Mouse (Mus musculus) spleen, postnatal 4 days (tissue): ENCODE data around the gene Herpud1.

Experiments
- DNase-seq, 2 experiments: peaks; one replicate each; pipeline ENCODE4 v3.0.0; 2022; ENCODE audit warnings: low spot score in 2 of 2

The Herpud1 gene

GRCm38 (mm10) chr8:94408443-94409080, 22.3 kb downstream of the Herpud1 start:
- no peak for DNase-seq

DNA sequence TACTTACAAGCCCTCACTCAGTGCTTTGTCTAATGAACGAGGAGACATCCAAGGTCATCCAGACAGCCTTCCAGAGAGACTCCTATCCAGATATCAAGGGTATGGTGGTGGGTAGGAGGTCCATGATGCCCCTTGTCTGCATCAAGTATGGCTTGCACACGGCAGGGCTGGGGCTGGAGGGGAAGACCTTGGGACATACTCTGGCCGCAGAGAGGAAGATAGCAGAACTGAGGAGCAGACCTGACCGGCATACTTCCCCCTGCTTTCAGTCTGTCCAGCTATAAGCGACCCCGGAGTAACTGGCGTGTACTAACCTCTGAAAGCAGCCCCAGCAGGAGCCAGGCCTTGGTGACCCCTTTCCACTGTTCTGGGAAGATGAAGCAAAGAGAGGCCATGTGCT, 23.3 kb downstream of the Herpud1 start:
- no peak for DNase-seq

GRCm38 (mm10) chr8:94412518-94412917, 26.3 kb downstream of the Herpud1 start:
- no peak for DNase-seq

GRCm38 (mm10) chr8:94413509-94413908, 27.3 kb downstream of the Herpud1 start:
- DNase-seq: no peak

DNA sequence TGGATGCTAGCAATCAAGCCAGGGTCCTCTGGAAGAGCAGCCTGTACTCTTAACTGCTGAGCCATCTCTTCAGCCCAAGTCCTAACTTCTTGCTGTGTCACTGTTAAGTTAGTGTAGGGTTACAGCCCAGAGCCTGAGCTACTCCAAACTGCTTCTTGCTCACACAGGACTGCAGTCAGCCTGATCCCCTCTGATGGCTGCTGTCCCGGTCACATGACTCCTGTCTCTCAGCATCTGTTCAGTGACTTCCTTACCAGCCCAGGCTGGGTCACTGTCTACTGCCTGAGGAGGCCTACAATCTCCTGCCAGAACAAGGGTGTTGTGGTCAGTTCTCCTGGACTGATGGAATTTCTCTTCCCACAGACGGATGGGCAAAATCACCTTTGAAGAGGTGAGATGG, 29.0 kb downstream of the Herpud1 start:
- no peak for DNase-seq

- no peak for DNase-seq
Measured at GRCm38 (mm10) chr8:94418017-94418416, 31.8 kb downstream of the Herpud1 start.

DNA sequence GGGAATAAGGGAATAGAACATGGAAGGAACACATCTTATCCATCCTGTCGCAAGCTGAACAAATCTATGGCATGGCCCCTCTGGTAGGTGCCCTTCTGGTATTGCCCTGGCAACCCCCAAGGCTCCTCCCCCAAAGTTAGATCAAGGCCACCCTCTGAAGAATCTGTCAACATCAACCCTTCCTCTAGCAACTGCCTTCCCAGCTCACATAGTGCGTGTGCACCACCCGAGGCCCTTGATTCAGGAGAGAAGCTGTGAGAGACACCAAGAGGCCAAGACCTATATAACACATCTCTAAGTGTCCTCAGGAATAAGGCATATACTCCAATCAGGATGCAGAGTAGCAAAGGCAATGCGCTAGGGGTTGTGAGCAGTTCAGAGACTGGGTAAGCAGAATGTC, 36.0 kb downstream of the Herpud1 start:
- no peak for DNase-seq

GRCm38 (mm10) chr8:94427953-94428352, 41.7 kb downstream of the Herpud1 start:
- no peak for DNase-seq

DNA sequence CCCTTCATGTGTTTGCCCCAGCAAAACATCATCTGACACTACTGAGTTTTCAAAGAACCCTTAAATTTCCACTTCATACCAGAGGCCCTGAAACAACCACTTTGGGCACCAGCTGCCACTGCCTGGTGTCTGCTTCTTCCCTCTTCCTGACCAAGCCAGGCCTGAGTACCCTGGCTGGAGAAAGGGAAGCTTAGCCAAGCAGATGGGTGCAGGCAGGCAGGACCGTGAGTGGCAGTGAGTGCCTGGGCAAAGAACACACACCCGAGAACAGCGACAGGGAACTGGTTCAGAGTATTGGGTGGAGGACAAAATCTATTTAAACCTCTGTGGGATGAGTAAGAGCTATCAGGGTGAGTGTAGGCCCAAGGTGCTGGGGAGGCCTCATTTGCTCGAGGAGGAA, 42.2 kb downstream of the Herpud1 start:
- DNase-seq: no peak

DNA sequence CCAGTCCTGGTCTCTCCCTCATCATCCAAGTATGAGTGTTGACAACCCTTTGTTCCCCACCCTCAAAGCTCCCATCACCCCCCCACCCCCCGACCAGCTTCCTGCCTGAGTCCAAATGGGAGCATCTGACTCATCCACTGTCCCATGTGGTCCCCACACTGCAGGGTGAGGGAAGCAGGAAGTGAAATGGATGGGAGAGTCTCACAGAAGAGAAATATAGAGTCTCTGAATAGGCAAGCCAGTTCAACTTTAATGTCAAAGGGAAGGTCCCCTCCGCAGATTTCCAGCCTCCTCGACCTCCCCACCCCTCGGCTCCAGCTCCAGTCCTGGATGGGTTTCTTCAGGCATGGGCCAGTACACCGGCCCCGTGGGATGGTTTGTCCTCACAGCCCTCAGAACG, 43.1 kb downstream of the Herpud1 start:
- no peak for DNase-seq

DNA sequence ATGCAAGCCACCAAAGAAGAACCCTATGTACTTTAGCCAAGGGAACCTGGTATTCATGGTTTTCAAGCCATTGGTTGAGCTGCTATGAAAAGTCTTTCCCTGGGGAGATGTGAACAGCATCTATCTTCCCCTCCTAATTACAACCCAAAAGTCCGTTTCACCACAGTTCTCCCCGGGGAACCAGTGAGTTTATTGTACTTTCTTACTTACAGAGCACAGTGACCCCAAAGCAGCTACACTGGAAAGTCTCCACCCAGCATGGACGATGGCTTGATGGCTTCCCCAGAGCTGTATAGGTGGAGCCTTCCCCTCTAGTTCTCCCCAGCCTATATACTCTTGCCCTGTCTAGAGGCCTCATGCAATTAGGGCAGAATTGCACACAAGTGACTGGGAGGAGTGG, 46.0 kb downstream of the Herpud1 start:
- no peak for DNase-seq

DNA sequence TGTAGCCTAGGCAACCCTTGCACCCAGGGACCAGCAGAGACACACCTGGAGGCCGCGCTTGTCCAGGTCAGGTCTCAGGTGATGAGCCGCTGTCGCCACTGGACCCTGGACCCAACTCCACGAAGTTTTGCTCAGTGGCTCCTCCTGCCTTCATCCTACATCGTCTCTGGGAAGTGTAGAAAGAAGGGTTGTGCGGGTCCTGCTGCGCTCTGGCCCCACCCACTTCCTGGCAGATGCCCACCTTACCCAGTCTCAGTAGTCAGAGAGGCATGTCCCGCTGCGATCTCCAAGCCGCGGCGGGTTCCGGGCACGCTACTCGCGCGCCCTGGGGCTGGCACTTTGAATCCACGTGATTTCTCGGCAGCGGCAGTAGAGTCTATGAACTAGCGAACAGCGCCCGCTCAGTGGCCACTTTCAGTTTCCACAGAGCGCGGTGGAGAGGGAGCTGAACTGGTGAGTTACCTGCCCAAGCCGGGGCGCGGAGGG, 47.8 kb downstream of the Herpud1 start, which contains the start of gene Nlrc5:
Gene Nlrc5 (plus strand): TSS at position 376 of the 486 bp plus-strand sequence.
- peak; percentile 70 to 85 for DNase-seq

DNA sequence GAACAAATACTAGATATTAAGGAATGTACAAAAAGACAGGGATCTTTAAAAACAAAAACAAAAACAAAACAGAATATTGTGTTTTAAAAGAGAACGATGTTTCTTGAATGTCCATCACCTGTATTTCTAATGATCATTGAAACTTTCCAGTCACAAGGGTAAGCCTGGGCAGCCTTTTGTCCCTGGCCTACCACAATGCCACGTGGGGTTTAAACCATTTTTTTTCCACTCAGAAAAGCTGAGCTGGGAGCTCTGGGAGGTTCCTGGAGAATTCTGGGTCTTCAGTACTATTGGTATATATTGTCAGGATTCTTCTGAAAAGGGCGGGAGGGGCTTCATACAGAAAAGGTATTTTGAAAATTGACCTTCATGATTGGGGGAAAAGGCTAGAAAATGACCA, 48.7 kb downstream of the Herpud1 start:
- no peak for DNase-seq

GRCm38 (mm10) chr8:94435397-94436111, 49.3 kb downstream of the Herpud1 start:
- no peak for DNase-seq

DNA sequence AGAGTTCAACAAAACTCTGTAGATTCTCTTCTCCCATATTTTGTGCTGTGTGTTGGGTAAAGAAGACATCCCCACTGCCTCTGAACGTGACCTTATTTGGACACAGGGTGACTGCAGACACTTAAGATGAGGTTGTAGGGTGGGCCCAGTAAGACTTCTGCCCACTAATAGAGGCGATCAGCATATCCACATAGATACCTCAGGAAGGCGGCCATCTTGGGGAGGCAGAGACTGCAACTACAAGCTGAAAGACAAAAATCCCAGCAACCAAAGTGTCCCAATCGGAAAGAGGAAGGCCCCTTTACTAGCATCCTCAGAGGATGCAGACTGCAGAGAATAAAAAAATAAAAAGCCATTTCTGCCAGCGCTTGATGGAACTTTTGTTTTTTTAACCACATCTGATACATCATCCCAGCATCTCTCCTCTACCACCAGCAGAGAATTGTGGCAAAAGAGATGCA, 49.9 kb downstream of the Herpud1 start:
- no peak for DNase-seq

GRCm38 (mm10) chr8:94436900-94437299, 50.7 kb downstream of the Herpud1 start:
- no peak for DNase-seq

DNA sequence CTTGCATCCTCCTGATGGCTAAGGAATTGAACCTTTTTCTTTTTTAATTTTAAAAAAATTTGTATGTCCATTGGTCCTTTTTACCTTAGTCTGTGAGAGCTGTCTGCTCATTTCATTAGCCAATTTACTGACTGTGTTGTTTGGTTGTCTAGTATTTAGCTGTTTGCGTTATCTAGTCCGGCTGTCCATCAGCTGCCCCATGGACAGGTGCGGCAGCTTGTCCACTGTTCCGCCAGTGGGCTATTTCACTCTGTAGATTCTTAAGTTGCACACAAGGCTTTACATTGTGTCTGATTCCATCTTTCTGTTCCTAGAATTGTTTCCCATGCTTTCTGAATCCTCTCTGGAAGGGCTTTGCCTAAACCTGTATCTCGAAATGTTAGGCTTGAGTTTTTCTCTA, 52.4 kb downstream of the Herpud1 start:
- DNase-seq: no peak

GRCm38 (mm10) chr8:94439691-94440090, 53.5 kb downstream of the Herpud1 start:
- DNase-seq: no peak

DNA sequence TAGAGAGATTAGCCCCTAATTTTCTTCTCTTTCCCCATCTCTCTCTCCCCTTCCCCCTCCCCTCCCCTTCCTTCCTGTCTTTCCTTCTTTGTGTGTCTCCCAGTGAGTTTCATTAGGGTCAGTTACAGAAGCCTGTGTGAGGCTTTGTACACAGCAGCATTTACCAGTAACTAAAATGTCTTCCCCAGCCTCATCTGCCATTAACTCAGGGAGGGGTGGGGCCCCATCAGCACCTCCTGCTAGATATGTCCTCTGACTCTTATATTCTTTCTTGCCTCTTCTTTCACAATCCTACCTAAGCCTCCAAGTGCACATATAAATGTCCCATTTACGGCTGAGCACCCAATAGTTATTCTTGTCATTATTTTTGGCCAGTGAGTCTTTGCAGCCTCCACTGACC, 54.2 kb downstream of the Herpud1 start:
- no peak for DNase-seq

GRCm38 (mm10) chr8:94441686-94442085, 55.4 kb downstream of the Herpud1 start:
- DNase-seq: no peak

- DNase-seq: no peak
Measured at GRCm38 (mm10) chr8:94443153-94443552, 56.9 kb downstream of the Herpud1 start.

DNA sequence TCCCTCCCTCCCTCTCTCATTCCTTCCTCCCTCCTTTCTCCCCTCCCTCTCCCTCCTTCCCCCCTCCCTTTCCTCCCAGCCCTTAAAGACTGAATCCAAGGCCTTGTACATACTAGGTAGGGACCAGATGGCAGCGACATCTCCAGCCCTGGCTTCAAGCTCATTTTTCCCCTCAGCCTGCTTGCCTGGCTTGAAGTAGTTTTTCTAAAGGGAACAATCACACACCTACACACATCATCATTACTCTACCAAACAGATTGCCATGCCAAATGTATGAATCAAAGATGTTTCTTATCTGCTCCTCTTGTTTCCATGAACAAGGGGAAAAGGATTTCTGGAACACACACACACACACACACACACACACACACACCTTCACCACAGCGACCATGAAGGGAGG, 58.2 kb downstream of the Herpud1 start:
- DNase-seq: no peak
